29 mouse cellular contexts compared by ENCODE assay signal in genomic region chrX:103250961-103251360, GRCm38 (mm10).
DNase-seq lines count a peak whose midpoint lies in the region; ATAC-seq and TF ChIP-seq lines count a peak whose summit lies in the region.
"Had no signal": no experiment of that assay in that cellular context is flagged by ENCODE, and none has a peak within 500 bp of the region (broad histone marks: within the 10 kb centered on the region; RNA-seq: fewer than 3 reads in every experiment).

No protein-coding gene starts in this region.

- no peaks in the 10 kb centered on the region for H3K9me3 ChIP-seq in midbrain, embryonic 12.5 days
- H3K9me3 ChIP-seq in midbrain, postnatal 0 days (ENCODE audit: low read length), result no peaks in the 10 kb centered on the region
- no peaks in the 10 kb centered on the region for H3K9me3 ChIP-seq in embryonic facial prominence, embryonic 10.5 days
- no peaks in the 10 kb centered on the region for H3K9me3 ChIP-seq in neural tube, embryonic 13.5 days
- H3K9me3 ChIP-seq: embryonic facial prominence, embryonic 15.5 days; forebrain, embryonic 13.5 days; heart, embryonic 10.5 days; heart, embryonic 15.5 days; limb, embryonic 12.5 days; liver, embryonic 15.5 days; midbrain, embryonic 15.5 days; stomach, embryonic 15.5 days had no signal

- H3K4me2 ChIP-seq in midbrain, embryonic 12.5 days (replicated peaks), result no peak overlapping the region
- no peak overlapping the region for H3K4me2 ChIP-seq in midbrain, postnatal 0 days (ENCODE audit: low read depth, low read length, poor library complexity, severe bottlenecking)
- no peak overlapping the region for H3K4me2 ChIP-seq in neural tube, embryonic 13.5 days
- H3K4me2 ChIP-seq: embryonic facial prominence, embryonic 15.5 days; forebrain, embryonic 13.5 days; heart, embryonic 15.5 days; limb, embryonic 12.5 days; liver, embryonic 15.5 days; lung, embryonic 14.5 days; midbrain, embryonic 15.5 days; stomach, embryonic 15.5 days had no signal

- peaks cover 16% of the 10 kb centered on the region; the same call in 1 of the 2 replicates for H3K27me3 ChIP-seq in midbrain, embryonic 12.5 days
- no peaks in the 10 kb centered on the region for H3K27me3 ChIP-seq in midbrain, postnatal 0 days (ENCODE audit: insufficient read depth, low read length)
- peaks cover 24% of the 10 kb centered on the region for H3K27me3 ChIP-seq in embryonic facial prominence, embryonic 10.5 days (replicated peaks; ENCODE audit: low read depth, poor library complexity, severe bottlenecking)
- H3K27me3 ChIP-seq in neural tube, embryonic 13.5 days, result peaks cover 13% of the 10 kb centered on the region
- H3K27me3 ChIP-seq: embryonic facial prominence, embryonic 15.5 days; heart, embryonic 15.5 days; liver, embryonic 15.5 days; midbrain, embryonic 15.5 days; stomach, embryonic 15.5 days had no signal

- 77% methylated on average over 2 of the region's 2 CpGs for WGBS in midbrain, embryonic 12.5 days
- 73% methylated on average over 2 of the region's 2 CpGs for WGBS in midbrain, postnatal 0 days
- 74% methylated on average over 2 of the region's 2 CpGs for WGBS in embryonic facial prominence, embryonic 10.5 days
- 73% methylated on average over 2 of the region's 2 CpGs for WGBS in neural tube, embryonic 13.5 days

- H3K9ac ChIP-seq in midbrain, embryonic 12.5 days (replicated peaks), result no peak overlapping the region
- H3K9ac ChIP-seq in midbrain, postnatal 0 days (replicated peaks; ENCODE audit: low read length, poor library complexity, severe bottlenecking), result no peak overlapping the region
- no peak overlapping the region for H3K9ac ChIP-seq in neural tube, embryonic 13.5 days
- H3K9ac ChIP-seq: embryonic facial prominence, embryonic 15.5 days; forebrain, embryonic 13.5 days; heart, embryonic 15.5 days; limb, embryonic 12.5 days; liver, embryonic 15.5 days; lung, embryonic 14.5 days; midbrain, embryonic 15.5 days; stomach, embryonic 15.5 days had no signal

- no peak overlapping the region for H3K4me3 ChIP-seq in midbrain, embryonic 12.5 days
- H3K4me3 ChIP-seq in midbrain, postnatal 0 days (ENCODE audit: low read depth, low read length), result no peak overlapping the region
- no peak overlapping the region for H3K4me3 ChIP-seq in embryonic facial prominence, embryonic 10.5 days
- H3K4me3 ChIP-seq in neural tube, embryonic 13.5 days, result no peak overlapping the region
- H3K4me3 ChIP-seq: embryonic facial prominence, embryonic 15.5 days; forebrain, embryonic 13.5 days; heart, embryonic 10.5 days; heart, embryonic 15.5 days; limb, embryonic 12.5 days; liver, embryonic 15.5 days; midbrain, embryonic 15.5 days; stomach, embryonic 15.5 days had no signal

- H3K4me1 ChIP-seq in midbrain, embryonic 12.5 days, result no peaks in the 10 kb centered on the region
- no peaks in the 10 kb centered on the region for H3K4me1 ChIP-seq in midbrain, postnatal 0 days (ENCODE audit: insufficient read depth, low read length)
- no peaks in the 10 kb centered on the region for H3K4me1 ChIP-seq in embryonic facial prominence, embryonic 10.5 days
- no peaks in the 10 kb centered on the region for H3K4me1 ChIP-seq in neural tube, embryonic 13.5 days (replicated peaks)
- H3K4me1 ChIP-seq: embryonic facial prominence, embryonic 15.5 days; forebrain, embryonic 13.5 days; heart, embryonic 10.5 days; heart, embryonic 15.5 days; limb, embryonic 12.5 days; liver, embryonic 15.5 days; midbrain, embryonic 15.5 days; stomach, embryonic 15.5 days had no signal

- peak; percentile 5 for DNase-seq in embryo, embryonic 11 days
- DNase-seq in embryo, embryonic 9.5 days (ENCODE audit: extremely low spot score), result no peak
- DNase-seq in midbrain, postnatal 0 days (ENCODE audit: low spot score), result no peak
- peak; percentile 11 for DNase-seq in embryonic facial prominence, embryonic 10.5 days (ENCODE audit: low spot score)
- no peak for DNase-seq in spleen, adult 18-20 months
- DNase-seq in testis, postnatal 10 days (ENCODE audit: low spot score), result no peak
- DNase-seq: adrenal gland, adult 2 months; cerebellum, adult 8-10 months; cerebellum, postnatal 25 days; gastrocnemius, postnatal 25 days; heart, adult 11 months; kidney, postnatal 14 days; lung, embryonic 14.5 days; lung, postnatal 14 days; right cerebral cortex, adult 18-20 months; right cerebral cortex, postnatal 4 days; thymus, postnatal 25 days had no signal

- no peak for TF ChIP-seq CTCF in midbrain, postnatal 0 days (IDR thresholded peaks at IDR 0.05)

- no peak for ATAC-seq in midbrain, embryonic 12.5 days (ENCODE audit: low FRiP score, low read depth)
- ATAC-seq in midbrain, postnatal 0 days (ENCODE audit: low FRiP score), result no peak
- no peak for ATAC-seq in neural tube, embryonic 13.5 days (ENCODE audit: low read depth)
- ATAC-seq: activated CD4-positive, CD25-positive, alpha-beta regulatory T cell, adult 4 months; forebrain, embryonic 13.5 days; intestine, embryonic 16.5 days; midbrain, embryonic 15.5 days had no signal

- H3K36me3 ChIP-seq in midbrain, embryonic 12.5 days, result no peaks in the 10 kb centered on the region
- no peaks in the 10 kb centered on the region for H3K36me3 ChIP-seq in midbrain, postnatal 0 days (ENCODE audit: insufficient read depth, low read length)
- no peaks in the 10 kb centered on the region for H3K36me3 ChIP-seq in embryonic facial prominence, embryonic 10.5 days (replicated peaks)
- H3K36me3 ChIP-seq in neural tube, embryonic 13.5 days, result no peaks in the 10 kb centered on the region
- H3K36me3 ChIP-seq: embryonic facial prominence, embryonic 15.5 days; heart, embryonic 10.5 days; heart, embryonic 15.5 days; limb, embryonic 12.5 days; liver, embryonic 15.5 days; midbrain, embryonic 15.5 days; stomach, embryonic 15.5 days had no signal

- 0 out of 2 replicates have a peak overlapping the region, but pooled peaks have one; percentile 6 for H3K27ac ChIP-seq in midbrain, embryonic 12.5 days (replicated peaks)
- H3K27ac ChIP-seq in midbrain, postnatal 0 days (ENCODE audit: low read depth, low read length), result no peak overlapping the region
- peak overlapping the region; percentile 59; the same call in 1 of the 2 replicates for H3K27ac ChIP-seq in embryonic facial prominence, embryonic 10.5 days (replicated peaks)
- H3K27ac ChIP-seq in neural tube, embryonic 13.5 days (replicated peaks), result peak overlapping the region; percentile 69
- H3K27ac ChIP-seq: embryonic facial prominence, embryonic 15.5 days; forebrain, embryonic 13.5 days; heart, embryonic 10.5 days; heart, embryonic 15.5 days; limb, embryonic 12.5 days; liver, embryonic 15.5 days; midbrain, embryonic 15.5 days; stomach, embryonic 15.5 days had no signal

Comparison
In these comparisons a context has a peak if more than half of its experiments do, and no peak if none do; other contexts are left out.
1. DNase-seq: peak in embryo, embryonic 11 days (single experiment) and embryonic facial prominence, embryonic 10.5 days (single experiment); none in embryo, embryonic 9.5 days (single experiment), midbrain, postnatal 0 days (single experiment), spleen, adult 18-20 months (0 of 2) and testis, postnatal 10 days (single experiment).